Mouse (Mus musculus) E14TG2a.4 (cell line): ENCODE measurements around the gene Scgb2b18.
"Not testable (repeated sequence)": the region's sequence is repeated elsewhere in the genome, so short reads cannot be mapped to it uniquely, and the experiment has no call there.

Experiments
- CTCF ChIP-seq: conservative IDR thresholded peaks from 2 replicates; pipeline ENCODE4 v1.5.1; 2014; ENCODE audit warnings: low read length
- POU5F1 ChIP-seq: IDR thresholded peaks from 2 replicates; pipeline ENCODE4 v1.6.1; 2014; ENCODE audit warnings: low read length, borderline replicate concordance

DNA sequence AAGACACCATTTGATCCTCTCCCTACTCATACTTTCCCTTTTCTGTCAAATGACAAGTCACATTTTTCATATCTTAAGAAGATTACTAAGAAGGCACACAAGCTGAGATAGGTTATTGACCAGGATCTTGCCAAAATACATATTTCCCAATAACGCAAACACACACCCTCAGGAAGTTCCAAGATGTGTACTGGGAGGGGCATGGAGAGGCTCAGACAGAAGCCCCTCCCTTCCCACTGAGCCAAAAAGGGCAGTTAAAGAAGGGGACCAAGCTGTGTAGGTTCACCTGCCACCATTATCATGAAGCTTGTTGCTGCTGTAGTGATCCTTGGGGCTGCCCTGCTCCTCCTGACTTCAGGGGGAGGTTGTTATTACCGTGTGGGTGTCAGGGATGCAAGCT is 11.6 kb upstream of the Scgb2b18 start, which contains the start of gene Scgb1b18:
- TF ChIP-seq CTCF, POU5F1: not testable (repeated sequence)
